Mouse (Mus musculus) neural tube, embryonic 14.5 days (tissue): ENCODE results near the gene Rassf6. TPM values are rescaled to one million over a fixed set of nuclear protein-coding genes. Genes with fewer than 3 reads are reported as not detected.

ENCODE experiments used
- ATAC-seq: fragments of 200-750 bp; cut with Nextera tagmentation; 2 replicates; pipeline ENCODE4 v1.8.0; 2017; ENCODE audit warnings: low read depth, mild to moderate bottlenecking, moderate TSS enrichment, moderate library complexity
- H3K27ac ChIP-seq: fragments of 300-500 bp; sonication (generic); 2 replicates; pipeline ENCODE4 v1.5.1; 2014; ENCODE audit warnings: low read depth, mild to moderate bottlenecking, control low read depth, low read length, moderate library complexity, mixed read lengths
- H3K27me3 ChIP-seq: fragments of 300-500 bp; sonication (generic); 2 replicates; pipeline ENCODE4 v1.6.1; 2014; ENCODE audit warnings: low read length; ENCODE audit not compliant: control insufficient read depth, insufficient read depth
- H3K36me3 ChIP-seq: fragments of 300-500 bp; sonication (generic); 2 replicates; pipeline ENCODE4 v1.6.1; 2014; ENCODE audit warnings: low read length, mixed read lengths; ENCODE audit not compliant: control insufficient read depth, insufficient read depth
- H3K4me1 ChIP-seq: fragments of 300-500 bp; sonication (generic); 2 replicates; pipeline ENCODE4 v1.6.1; 2014; ENCODE audit warnings: low read length; ENCODE audit not compliant: control insufficient read depth, insufficient read depth
- H3K4me2 ChIP-seq: fragments of 300-500 bp; sonication (generic); 2 replicates; pipeline ENCODE4 v1.6.1; 2014; ENCODE audit warnings: mild to moderate bottlenecking, low read depth, low read length, control low read depth
- H3K4me3 ChIP-seq: fragments of 300-500 bp; sonication (generic); 2 replicates; pipeline ENCODE4 v1.5.1; 2014; ENCODE audit warnings: low read depth, low read length, control low read depth, mixed read lengths
- H3K9ac ChIP-seq: fragments of 300-500 bp; sonication (generic); replicated peaks from 2 replicates; pipeline ENCODE4 v1.6.1; 2014; ENCODE audit warnings: low read depth, mild to moderate bottlenecking, control low read depth, low read length, mixed read lengths
- H3K9me3 ChIP-seq: fragments of 300-500 bp; sonication (generic); 2 replicates; pipeline ENCODE4 v1.6.1; 2016; ENCODE audit warnings: low read length; ENCODE audit not compliant: control insufficient read depth
- WGBS: fragments of 180-500 bp; shearing (Covaris S2); extraction: QIAGEN DNeasy Blood & Tissue Kit; methylation state at CpG from one replicate; pipeline ENCODE4 v1.1.7; 2014; 5-methylcytosine and 5-hydroxymethylcytosine counted together
- polyA plus RNA-seq: library from polyadenylated mRNA; unstranded; fragments of >200 nt; fragmentation: Nextera tagmentation; extraction: Ambion mirVana; gene quantifications from 2 replicates; pipeline ENCODE4 v1.2.1, GENCODE M21; 2014

The Rassf6 gene
- polyA plus RNA-seq, 1 experiment from 2014 or later, result 3.0 TPM

- Histone ChIP-seq H3K27ac (no peak overlapping the region), H3K9me3 (no peaks in the 10 kb centered on the region), H3K9ac (no peak overlapping the region), H3K4me3 (no peak overlapping the region), H3K4me2 (no peak overlapping the region), H3K27me3 (no peaks in the 10 kb centered on the region), H3K4me1 (no peaks in the 10 kb centered on the region), H3K36me3 (no peaks in the 10 kb centered on the region)
- no peak for ATAC-seq
Observed at GRCm38 (mm10) chr5:90568338-90568737, 72.1 kb downstream of the Rassf6 start.

DNA sequence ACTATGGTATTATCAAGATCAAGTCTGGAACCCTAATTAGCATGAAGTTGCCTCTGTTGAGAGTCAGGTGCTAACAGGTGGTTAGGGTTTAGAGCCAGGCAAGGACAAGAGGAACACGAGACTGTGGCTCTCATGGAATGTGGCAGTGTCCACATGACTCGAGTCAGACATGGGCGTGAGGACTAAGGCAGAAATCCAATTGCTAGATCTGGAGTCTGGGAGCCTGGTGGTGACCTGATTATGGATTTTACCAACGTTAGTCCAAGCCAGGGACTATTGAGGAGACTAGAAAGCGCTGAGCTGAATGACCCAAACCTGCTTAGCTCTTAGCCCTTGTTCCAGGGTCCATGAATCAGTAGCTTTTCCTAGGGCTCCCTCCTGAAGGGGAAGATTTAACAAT lies 72.7 kb downstream of the Rassf6 start:
- H3K9ac ChIP-seq, result no peak overlapping the region
- no peaks in the 10 kb centered on the region for H3K4me1 ChIP-seq
- WGBS, result 87% methylated on average over 5 of the region's 5 CpGs
- H3K36me3 ChIP-seq, result no peaks in the 10 kb centered on the region
- ATAC-seq, result no peak
- no peak overlapping the region for H3K4me3 ChIP-seq
- no peaks in the 10 kb centered on the region for H3K9me3 ChIP-seq
- H3K27me3 ChIP-seq, result no peaks in the 10 kb centered on the region
- H3K27ac ChIP-seq, result no peak overlapping the region
- no peak overlapping the region for H3K4me2 ChIP-seq

- no peaks in the 10 kb centered on the region for H3K9me3 ChIP-seq
- H3K4me1 ChIP-seq, result no peaks in the 10 kb centered on the region
- H3K36me3 ChIP-seq, result no peaks in the 10 kb centered on the region
- no peaks in the 10 kb centered on the region for H3K27me3 ChIP-seq
- no peak for ATAC-seq
- 91% methylated on average over 6 of the region's 6 CpGs for WGBS
- no peak overlapping the region for H3K4me3 ChIP-seq
- no peak overlapping the region for H3K4me2 ChIP-seq
- no peak overlapping the region for H3K27ac ChIP-seq
- no peak overlapping the region for H3K9ac ChIP-seq
Observed at GRCm38 (mm10) chr5:90565205-90565604, 75.3 kb downstream of the Rassf6 start.

DNA sequence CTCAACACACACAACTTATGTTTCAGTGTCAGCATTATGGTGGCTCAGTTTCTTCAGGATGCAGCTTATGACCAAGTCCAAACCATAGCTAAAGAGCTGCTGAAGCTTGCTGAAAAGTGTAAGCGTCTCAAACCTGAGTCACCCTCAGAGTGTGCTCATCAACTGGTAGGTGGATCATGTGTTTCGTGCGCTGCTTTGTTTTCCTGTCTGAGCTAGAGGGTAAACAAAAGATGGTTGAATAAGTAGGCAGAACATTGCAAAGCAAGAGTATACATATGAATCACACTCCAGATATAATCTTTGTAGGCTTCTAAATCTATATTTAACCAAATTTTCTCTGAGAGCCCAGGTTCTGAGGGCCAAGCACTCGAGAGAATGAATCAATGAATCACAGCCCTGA lies 76.3 kb downstream of the Rassf6 start:
- no peaks in the 10 kb centered on the region for H3K9me3 ChIP-seq
- no peak for ATAC-seq
- H3K4me2 ChIP-seq, result no peak overlapping the region
- 86% methylated on average over 4 of the region's 4 CpGs for WGBS
- no peaks in the 10 kb centered on the region for H3K4me1 ChIP-seq
- H3K9ac ChIP-seq, result no peak overlapping the region
- H3K4me3 ChIP-seq, result no peak overlapping the region
- no peaks in the 10 kb centered on the region for H3K27me3 ChIP-seq
- no peak overlapping the region for H3K27ac ChIP-seq
- no peaks in the 10 kb centered on the region for H3K36me3 ChIP-seq

- H3K9me3 ChIP-seq, result no peaks in the 10 kb centered on the region
- 94% methylated on average over 4 of the region's 4 CpGs for WGBS
- no peaks in the 10 kb centered on the region for H3K36me3 ChIP-seq
- no peak overlapping the region for H3K9ac ChIP-seq
- H3K4me1 ChIP-seq, result no peaks in the 10 kb centered on the region
- H3K4me3 ChIP-seq, result no peak overlapping the region
- H3K4me2 ChIP-seq, result no peak overlapping the region
- H3K27me3 ChIP-seq, result no peaks in the 10 kb centered on the region
- ATAC-seq, result no peak
- no peak overlapping the region for H3K27ac ChIP-seq
Observed at GRCm38 (mm10) chr5:90562880-90563279, 77.6 kb downstream of the Rassf6 start.

DNA sequence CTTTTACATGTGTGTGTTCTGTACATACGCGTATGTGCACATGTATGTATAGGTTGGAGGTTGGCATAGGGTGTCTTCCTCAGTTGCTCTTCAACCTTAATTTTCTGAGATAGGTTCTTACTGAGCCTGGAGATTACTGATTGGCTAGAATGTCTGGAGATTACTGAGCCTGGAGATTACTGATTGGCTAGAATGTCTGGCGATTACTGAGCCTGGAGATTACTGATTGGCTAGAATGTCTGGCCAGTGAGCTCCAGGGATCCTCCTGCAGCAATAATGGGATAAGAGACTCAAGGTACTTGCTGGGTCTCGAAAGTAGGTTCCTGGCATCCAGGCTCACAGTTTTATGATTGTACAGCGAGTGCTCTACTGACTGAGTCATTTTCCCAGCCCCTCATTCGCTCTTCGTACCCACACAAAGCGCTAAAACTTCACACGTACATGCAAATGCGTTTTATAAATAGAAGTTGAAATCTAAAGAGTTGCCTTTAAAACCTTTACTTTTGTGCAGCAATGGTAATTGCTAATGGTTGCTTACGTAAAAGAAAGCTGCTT lies 78.7 kb downstream of the Rassf6 start:
- H3K4me2 ChIP-seq, result no peak overlapping the region
- H3K36me3 ChIP-seq, result no peaks in the 10 kb centered on the region
- no peaks in the 10 kb centered on the region for H3K27me3 ChIP-seq
- H3K27ac ChIP-seq, result no peak overlapping the region
- H3K4me3 ChIP-seq, result no peak overlapping the region
- 92% methylated on average over 11 of the region's 11 CpGs for WGBS
- H3K9ac ChIP-seq, result no peak overlapping the region
- H3K4me1 ChIP-seq, result no peaks in the 10 kb centered on the region
- no peak for ATAC-seq
- no peaks in the 10 kb centered on the region for H3K9me3 ChIP-seq

- H3K4me3 ChIP-seq, result no peak within 1 kb of the TSS
- no peak within 1 kb of the TSS for H3K9ac ChIP-seq
- H3K36me3 ChIP-seq, result no peaks in the 10 kb centered on the region
- no peaks in the 10 kb centered on the region for H3K27me3 ChIP-seq
- WGBS, result 93% methylated on average over 6 of the region's 6 CpGs
- no peaks in the 10 kb centered on the region for H3K9me3 ChIP-seq
- no peaks in the 10 kb centered on the region for H3K4me1 ChIP-seq
- no peak within 1 kb of the TSS for H3K4me2 ChIP-seq
- no peak within 1 kb of the TSS for H3K27ac ChIP-seq
- ATAC-seq, result no peak
Observed at GRCm38 (mm10) chr5:90560743-90561142, 79.7 kb downstream of the Rassf6 start, which contains the start of gene 5830473C10Rik. Gene 5830473C10Rik (plus strand): TSS chr5:90561107.

DNA sequence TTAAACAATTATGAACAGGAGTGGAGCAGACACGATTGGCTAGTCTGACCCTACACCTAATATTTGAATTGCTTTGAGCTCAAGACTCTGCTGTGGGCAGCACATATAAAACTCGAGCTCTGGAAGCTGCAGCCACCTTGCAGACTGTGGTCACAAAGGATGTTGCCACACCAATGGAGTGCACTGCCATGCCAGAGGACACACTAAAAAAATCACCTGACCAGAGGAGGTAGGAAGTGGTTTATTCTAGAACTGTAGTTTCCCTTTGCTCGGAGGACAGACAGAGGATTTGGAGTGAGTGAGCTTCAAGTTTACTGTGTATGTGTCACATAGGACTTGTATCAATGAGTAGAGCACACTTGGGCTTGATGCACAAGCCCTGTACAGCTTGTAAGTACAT lies 84.4 kb downstream of the Rassf6 start:
- ATAC-seq, result no peak
- no peaks in the 10 kb centered on the region for H3K4me1 ChIP-seq
- H3K9ac ChIP-seq, result no peak overlapping the region
- no peak overlapping the region for H3K4me3 ChIP-seq
- WGBS, result 84% methylated on average over 3 of the region's 3 CpGs
- no peak overlapping the region for H3K4me2 ChIP-seq
- no peaks in the 10 kb centered on the region for H3K9me3 ChIP-seq
- H3K27me3 ChIP-seq, result no peaks in the 10 kb centered on the region
- no peak overlapping the region for H3K27ac ChIP-seq
- H3K36me3 ChIP-seq, result no peaks in the 10 kb centered on the region
